Mouse (Mus musculus) heart, postnatal 0 days (tissue): ENCODE results near the gene Mrps2.

ENCODE experiments used
- CTCF ChIP-seq: IDR thresholded peaks from 2 replicates; pipeline ENCODE4 v1.5.1; 2016; ENCODE audit warnings: antibody characterized with exemption, control low read depth, low read depth
- EP300 ChIP-seq: IDR thresholded peaks from 2 replicates; pipeline ENCODE4 v1.6.1; 2016; ENCODE audit warnings: antibody characterized with exemption, low read depth

GRCm38 (mm10) chr2:28495207-28495756, 27.4 kb downstream of the Mrps2 start:
- no peak for TF ChIP-seq CTCF
- TF ChIP-seq EP300, result no peak
